Mouse (Mus musculus) cortical plate, adult 2 months (tissue): ENCODE data around the gene Nip7.

Experiments used
- CTCF ChIP-seq: fragments of 200-500 bp; IDR thresholded peaks from 2 replicates; pipeline ENCODE4 v1.5.1; 2011; ENCODE audit warnings: mild to moderate bottlenecking, control low read depth, low read length; ENCODE audit not compliant: insufficient read depth; ENCODE audit errors: extremely low read depth
- POLR2A ChIP-seq: fragments of 200-500 bp; IDR thresholded peaks from 2 replicates; pipeline ENCODE4 v1.6.1; 2011; ENCODE audit warnings: mild to moderate bottlenecking, low read length, control low read depth; ENCODE audit not compliant: insufficient read depth; ENCODE audit errors: extremely low read depth

- no peak for TF ChIP-seq CTCF
- TF ChIP-seq POLR2A: no peak
These were observed 28.7 kb downstream of the Nip7 start for GRCm38 (mm10) chr8:107085358-107085757.
